Mouse (Mus musculus) T-helper 1 cell (primary cell): ENCODE results near the gene Sars.

ENCODE experiments used
- in situ Hi-C: fragments of 300-600 bp; cut with MboI, MseI; formaldehyde crosslinking; loops from one replicate; pipeline ENCODE4 v1.15.1; 2025; ENCODE audit warnings: high pct_unique_total_duplicates

Sars gene

GRCm38 (mm10) chr3:108424944-108425623 is 19.9 kb downstream of the Sars start:
- in situ Hi-C loops: no loop called here

GRCm38 (mm10) chr3:108423844-108424801 is 20.9 kb downstream of the Sars start:
- in situ Hi-C loops: no loop called here

GRCm38 (mm10) chr3:108423006-108423405 is 22.0 kb downstream of the Sars start:
- in situ Hi-C loops: no loop called here

- in situ Hi-C loops: no loop called here
Measured at GRCm38 (mm10) chr3:108415831-108416223, 29.2 kb downstream of the Sars start.

DNA sequence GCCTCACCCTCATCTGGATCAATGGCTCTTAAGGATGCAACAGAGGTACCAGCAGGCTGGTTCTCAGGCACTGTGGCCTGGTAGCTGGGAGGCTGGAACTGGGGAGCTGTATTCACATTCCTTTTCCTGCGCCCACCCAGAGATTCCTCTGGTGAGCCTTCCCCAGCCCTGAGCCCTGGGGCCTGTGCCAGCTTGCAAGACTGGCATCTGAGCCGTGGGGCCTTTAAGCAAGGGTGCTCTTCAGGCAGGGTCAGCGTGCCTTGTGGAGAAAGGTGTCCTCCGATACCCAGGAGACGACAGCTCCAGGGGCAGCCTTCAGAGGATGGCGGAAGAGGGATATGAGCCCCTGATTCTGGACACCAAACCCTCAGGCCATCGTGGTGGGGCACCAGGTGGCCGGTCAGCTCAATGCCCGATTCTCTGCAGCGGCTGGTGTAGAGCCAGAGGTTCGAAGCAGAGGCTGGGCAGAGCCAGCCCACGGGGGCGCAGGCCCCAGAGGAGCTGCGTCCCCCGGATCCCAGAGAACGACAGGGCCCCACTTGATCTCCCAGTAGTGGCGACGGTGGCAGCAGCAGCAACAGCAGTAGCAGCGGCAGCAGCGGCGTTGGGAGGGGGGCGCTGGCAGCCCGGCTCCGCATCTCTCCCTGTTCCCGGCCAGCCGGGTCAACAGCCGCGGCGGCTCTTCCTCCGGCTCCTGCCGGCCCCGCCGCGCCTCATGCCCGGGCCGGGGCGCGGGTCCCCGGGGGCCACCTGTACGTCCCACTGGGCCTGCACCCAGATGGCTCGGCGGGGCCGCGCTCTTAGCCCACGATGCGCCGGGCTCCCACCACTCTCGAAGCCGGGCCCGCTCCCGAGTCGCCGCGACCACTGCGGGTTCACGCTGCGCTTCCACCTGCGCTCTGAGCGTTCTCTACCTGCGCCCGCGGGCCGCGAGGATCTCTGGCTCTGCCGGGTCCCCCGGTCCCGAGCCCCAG is 29.9 kb downstream of the Sars start, which contains the start of gene Celsr2:
Celsr2 (minus strand) TSS at position 696 of the 974 bp plus-strand sequence.
- in situ Hi-C loops: no loop called here

DNA sequence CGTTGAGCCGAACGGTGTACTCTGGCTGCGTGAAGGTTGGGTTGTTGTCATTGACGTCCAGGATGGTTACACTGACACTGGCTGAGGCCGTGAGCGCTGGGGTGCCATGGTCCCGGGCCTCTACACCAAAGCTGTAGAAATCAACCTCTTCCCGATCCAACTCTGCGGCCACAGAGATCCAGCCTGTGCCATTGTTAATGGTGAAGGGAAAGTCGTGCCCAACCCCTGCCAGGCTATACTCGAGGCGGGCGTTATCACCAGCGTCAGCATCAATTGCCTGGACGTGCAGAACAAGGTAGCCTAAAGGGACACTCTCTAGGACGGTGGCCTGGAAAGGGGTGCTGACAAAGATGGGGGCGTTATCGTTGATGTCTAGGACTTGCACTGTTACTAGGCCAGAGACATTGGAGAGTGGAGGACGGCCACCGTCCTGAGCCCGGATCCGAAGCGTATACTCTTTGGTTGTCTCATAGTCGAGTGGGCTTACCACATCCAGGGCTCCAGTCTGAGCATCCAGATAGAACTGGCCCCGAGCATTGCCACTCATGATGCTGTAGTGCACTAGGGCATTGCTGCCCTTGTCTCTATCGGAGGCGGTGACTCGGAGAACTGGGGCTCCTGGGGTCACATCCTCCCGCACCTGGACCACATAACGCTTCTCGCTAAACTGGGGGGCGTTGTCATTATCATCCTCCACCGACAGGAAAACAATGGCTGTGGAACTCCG is 31.2 kb downstream of the Sars start:
- in situ Hi-C loops: no loop called here

GRCm38 (mm10) chr3:108411754-108412121 is 33.3 kb downstream of the Sars start:
- in situ Hi-C loops: no loop called here

DNA sequence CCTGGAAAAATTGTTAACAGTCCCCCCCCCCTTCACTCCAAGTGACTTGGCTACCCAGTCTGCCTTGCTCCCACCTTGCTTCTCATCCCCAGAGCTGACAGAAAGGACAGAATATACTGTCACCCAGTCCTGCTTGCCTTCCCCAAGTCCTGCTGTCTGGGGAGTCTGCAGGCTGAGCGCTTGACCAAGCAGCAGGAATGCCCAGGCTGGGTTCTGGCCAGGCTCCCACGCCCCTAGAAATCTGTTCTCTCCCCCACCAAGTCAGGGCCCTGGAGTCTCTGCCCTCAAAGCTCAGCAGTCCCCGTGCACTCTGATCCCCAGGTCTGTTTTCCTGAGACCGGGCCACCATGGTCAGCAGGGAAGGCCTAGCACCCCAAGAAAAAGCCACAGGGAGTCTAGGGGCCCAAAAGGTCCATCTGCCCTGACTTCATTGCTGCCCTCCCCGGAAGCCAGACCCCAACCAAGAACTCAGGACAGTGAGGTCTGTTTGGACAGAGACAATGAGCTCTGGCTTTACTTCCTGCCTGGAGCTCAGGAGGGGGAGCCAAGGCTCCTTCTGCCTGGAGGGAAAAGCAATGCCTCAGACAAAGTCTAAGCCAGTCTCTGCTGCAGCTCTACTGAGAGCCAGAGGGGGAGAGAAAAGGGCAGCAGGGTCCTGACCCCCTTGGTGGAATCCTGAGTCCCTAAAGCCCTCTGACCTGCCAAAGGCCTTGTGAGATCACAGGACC is 33.8 kb downstream of the Sars start:
- in situ Hi-C loops: no loop called here

DNA sequence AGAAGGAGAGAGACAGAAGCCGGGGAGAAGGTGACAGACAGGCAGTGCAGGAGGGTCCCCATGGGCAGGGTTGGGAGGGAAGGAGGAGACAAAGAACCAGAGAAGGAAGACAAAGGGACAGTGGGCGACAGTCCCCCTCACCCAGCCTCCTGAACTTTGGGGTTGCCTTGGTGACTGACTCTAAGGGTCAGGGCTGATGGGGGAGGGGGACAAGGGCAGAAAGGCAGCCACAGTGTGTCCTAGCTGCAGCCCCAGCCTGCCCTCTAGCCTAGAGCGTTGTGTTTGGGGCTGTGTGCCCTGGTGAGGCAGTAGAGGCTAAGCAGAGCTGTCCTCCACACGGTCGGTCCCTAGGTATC is 34.7 kb downstream of the Sars start:
- in situ Hi-C loops: no loop called here

- in situ Hi-C loops: loop anchor here (10.0 kb wide), 1 partner anchor 155 kb away; the partner anchor contains the start of gene Tmem167b
Measured at GRCm38 (mm10) chr3:108409656-108410358, 35.2 kb downstream of the Sars start.

DNA sequence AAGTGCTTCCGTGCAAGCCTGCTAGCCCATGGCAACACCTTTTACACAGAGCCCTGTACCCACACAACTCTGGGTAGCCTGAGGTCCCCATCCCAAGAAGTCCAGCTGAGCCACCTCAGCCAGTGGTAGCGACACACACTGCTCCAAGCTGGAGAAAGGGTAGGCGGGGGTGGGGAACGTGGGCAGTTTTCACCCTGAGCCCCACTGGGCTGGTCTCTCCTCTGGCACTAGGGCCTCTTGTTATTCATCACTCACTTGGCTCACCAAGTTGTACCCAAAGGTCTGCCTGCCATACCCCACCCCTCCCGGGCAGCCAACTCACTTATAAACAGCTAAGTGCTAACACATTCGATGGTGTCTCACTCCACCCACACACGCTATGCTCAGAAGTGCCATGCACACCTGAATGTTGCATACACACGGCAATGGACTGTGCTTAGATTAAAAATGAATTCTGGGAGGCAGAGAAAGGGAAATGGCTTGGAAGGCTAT is 36.4 kb downstream of the Sars start:
- in situ Hi-C loops: loop anchor here (10.0 kb wide), 1 partner anchor 156 kb away; the partner anchor contains the start of gene Tmem167b

DNA sequence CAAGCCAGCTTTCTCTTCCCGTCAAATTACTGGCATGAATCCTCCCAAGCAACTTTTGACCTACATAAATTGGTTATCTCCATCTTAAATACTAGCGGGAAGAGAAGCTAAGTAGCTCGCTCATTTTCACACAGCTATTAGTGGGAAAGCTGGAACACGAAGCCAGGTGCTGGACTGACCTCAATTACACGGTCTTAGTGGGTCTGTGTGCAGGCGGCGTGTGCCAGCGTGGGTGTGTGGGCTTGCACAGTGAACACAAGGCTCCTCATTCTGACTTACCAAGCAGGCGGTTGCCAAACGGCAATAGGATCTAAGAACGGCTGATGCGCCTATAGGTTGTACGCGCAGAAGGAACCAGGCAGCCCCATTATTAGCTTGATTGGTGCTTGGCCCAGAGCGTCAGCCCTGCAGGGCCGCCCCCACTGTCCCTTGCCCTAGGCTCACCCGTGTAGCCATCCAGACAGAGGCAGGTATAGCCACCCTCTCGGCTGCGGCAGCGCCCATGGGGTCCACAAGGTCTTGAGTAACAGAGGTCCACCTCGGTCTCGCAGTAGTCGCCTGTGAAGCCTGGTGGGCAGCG is 38.6 kb downstream of the Sars start:
- in situ Hi-C loops: loop anchor here (10.0 kb wide), 1 partner anchor 158 kb away; the partner anchor contains the start of gene Tmem167b

- in situ Hi-C loops: loop anchor here (10.0 kb wide), 1 partner anchor 159 kb away; the partner anchor contains the start of gene Tmem167b
Measured at GRCm38 (mm10) chr3:108405536-108406305, 39.3 kb downstream of the Sars start.

- in situ Hi-C loops: loop anchor here (10.0 kb wide), 1 partner anchor 162 kb away; the partner anchor contains the start of gene Tmem167b
Measured at GRCm38 (mm10) chr3:108402528-108402920, 42.5 kb downstream of the Sars start.

GRCm38 (mm10) chr3:108401692-108402527 is 43.1 kb downstream of the Sars start:
- in situ Hi-C loops: loop anchor here (10.0 kb wide), 1 partner anchor 163 kb away; the partner anchor contains the start of gene Tmem167b

DNA sequence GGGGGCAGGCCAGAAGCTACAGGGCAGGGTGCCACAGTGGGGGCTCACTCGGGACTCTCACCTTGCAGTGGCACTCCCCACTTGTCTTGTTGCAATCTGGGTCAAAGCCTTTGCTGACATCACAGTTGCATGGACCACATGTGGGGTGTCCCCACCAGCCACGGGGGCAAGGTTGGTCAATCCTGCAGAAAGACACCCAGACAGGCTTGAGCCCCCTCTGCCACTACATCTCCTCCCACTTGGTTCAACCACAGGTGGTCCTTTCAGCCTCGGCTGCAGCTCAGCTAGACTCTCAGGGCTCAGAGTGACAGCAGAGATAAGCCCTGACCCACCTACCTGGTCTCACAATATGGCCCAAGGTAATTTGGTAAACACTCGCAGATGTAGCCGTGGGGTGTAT is 44.6 kb downstream of the Sars start:
- in situ Hi-C loops: loop anchor here (10.0 kb wide), 1 partner anchor 164 kb away; the partner anchor contains the start of gene Tmem167b

DNA sequence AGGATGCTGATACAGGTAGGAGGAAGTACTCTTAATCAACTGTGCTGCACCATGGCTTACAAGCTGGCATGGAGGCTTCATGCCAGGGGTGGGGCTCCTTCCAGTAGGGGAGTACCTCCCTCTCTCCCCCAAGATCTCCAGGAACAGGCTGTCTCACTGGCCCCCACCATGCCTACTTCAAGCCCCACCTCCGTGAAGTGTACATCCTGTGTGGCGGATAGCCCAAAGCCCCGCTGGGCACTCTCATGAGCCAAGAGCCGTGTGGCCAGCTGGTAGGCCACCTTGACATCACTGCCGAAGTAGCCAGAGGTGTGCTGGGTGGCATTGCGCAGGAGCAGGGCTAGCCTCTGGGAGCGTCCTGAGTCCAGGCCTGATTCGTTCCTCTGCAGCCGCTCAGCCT is 46.7 kb downstream of the Sars start:
- in situ Hi-C loops: no loop called here
